Mouse (Mus musculus) hindbrain, embryonic 10.5 days (tissue): ENCODE data around the gene Npas2. TPM values are rescaled to one million over a fixed set of nuclear protein-coding genes. Genes with fewer than 3 reads are reported as not detected.

ENCODE experiments used
- DNase-seq: peaks from one replicate; pipeline ENCODE4 v3.0.0-alpha.2; 2017; ENCODE audit warnings: low spot score
- H3K27ac ChIP-seq: fragments of 300-500 bp; sonication (generic); 2 replicates; pipeline ENCODE4 v1.5.1; 2016; ENCODE audit warnings: mild to moderate bottlenecking, moderate library complexity
- H3K27me3 ChIP-seq: fragments of 300-500 bp; sonication (generic); 2 replicates; pipeline ENCODE4 v1.6.1; 2016; ENCODE audit warnings: mild to moderate bottlenecking; ENCODE audit not compliant: poor library complexity, insufficient read depth, severe bottlenecking
- H3K36me3 ChIP-seq: fragments of 300-500 bp; sonication (generic); 2 replicates; pipeline ENCODE4 v1.6.1; 2016; ENCODE audit warnings: mild to moderate bottlenecking, moderate library complexity
- H3K4me1 ChIP-seq: fragments of 300-500 bp; sonication (generic); replicated peaks from 2 replicates; pipeline ENCODE4 v1.6.1; 2016; ENCODE audit warnings: mild to moderate bottlenecking
- H3K4me3 ChIP-seq: fragments of 300-500 bp; sonication (generic); 2 replicates; pipeline ENCODE4 v1.5.1; 2016; ENCODE audit warnings: mild to moderate bottlenecking, moderate library complexity
- H3K9me3 ChIP-seq: fragments of 300-500 bp; sonication (generic); 2 replicates; pipeline ENCODE4 v1.6.1; 2016; ENCODE audit warnings: mild to moderate bottlenecking, moderate library complexity
- WGBS: fragments of 180-500 bp; shearing (Covaris S2); methylation state at CpG from one replicate; pipeline ENCODE4 v1.1.7; 2016; 5-methylcytosine and 5-hydroxymethylcytosine counted together
- polyA plus RNA-seq: library from polyadenylated mRNA; unstranded; fragments of >200 nt; fragmentation: Nextera tagmentation; extraction: Ambion mirVana; gene quantifications from 2 replicates; pipeline ENCODE4 v1.2.1, GENCODE M21; 2016

The Npas2 gene
- polyA plus RNA-seq, 1 experiment from 2014 or later = 0.21 TPM

DNA sequence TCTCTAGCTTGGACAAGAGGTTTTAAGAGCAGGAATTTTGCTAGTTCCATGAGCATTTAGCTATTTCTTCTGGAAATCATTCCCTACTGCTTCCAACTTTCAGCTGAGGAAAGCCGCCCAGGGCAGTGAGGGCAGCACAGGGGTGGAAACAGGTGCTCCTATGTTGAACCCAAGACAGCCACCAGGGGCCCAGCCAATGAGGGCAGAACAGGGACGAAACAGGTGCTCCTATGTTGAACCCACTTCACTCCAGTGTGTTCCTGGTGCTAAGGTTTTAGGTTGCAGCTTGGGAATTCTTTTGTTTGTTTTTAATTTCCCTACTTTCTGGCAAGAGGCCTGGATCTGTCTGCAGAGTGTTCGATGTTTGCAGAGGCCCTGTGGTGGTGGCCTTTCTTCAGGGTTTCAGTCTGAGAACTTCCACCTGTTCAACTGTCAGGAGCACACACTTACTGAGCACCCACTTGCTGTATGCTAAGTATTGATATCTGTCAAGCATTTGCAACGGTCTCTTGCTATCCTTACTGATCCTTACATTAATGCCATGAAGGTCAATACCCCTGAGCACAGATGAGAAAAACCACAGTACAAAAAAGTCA lies 109.6 kb downstream of the Npas2 start:
- no peaks in the 10 kb centered on the region for H3K27me3 ChIP-seq
- H3K27ac ChIP-seq = no peak overlapping the region
- no peaks in the 10 kb centered on the region for H3K36me3 ChIP-seq
- H3K4me3 ChIP-seq = no peak overlapping the region
- peaks cover 3% of the 10 kb centered on the region for H3K4me1 ChIP-seq
- 80% methylated on average over 4 of the region's 4 CpGs for WGBS
- no peaks in the 10 kb centered on the region for H3K9me3 ChIP-seq
- DNase-seq = no peak

DNA sequence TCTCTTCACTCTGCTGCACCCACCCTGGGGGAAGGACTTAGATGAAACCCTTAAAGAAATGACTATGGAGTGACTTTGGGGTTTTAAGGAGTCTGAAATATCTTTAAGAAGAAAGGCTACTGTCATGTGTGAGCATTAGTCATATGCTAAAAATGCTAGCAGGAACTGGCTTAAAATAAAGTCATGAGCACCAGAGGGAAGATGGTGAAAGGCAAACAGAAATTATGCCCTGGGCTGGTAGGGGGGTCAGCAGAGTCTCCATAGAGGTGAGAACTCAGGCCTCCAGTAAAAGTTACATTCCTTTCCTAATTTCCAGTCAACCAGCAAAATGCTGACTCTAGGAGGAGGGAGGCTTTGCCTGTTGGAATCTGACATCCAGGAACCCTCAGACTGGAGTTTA lies 113.8 kb downstream of the Npas2 start:
- Histone ChIP-seq H3K4me1 (peaks cover 3% of the 10 kb centered on the region), H3K27me3 (no peaks in the 10 kb centered on the region), H3K36me3 (no peaks in the 10 kb centered on the region), H3K9me3 (no peaks in the 10 kb centered on the region), H3K4me3 (no peak overlapping the region), H3K27ac (no peak overlapping the region)
- DNase-seq = no peak

DNA sequence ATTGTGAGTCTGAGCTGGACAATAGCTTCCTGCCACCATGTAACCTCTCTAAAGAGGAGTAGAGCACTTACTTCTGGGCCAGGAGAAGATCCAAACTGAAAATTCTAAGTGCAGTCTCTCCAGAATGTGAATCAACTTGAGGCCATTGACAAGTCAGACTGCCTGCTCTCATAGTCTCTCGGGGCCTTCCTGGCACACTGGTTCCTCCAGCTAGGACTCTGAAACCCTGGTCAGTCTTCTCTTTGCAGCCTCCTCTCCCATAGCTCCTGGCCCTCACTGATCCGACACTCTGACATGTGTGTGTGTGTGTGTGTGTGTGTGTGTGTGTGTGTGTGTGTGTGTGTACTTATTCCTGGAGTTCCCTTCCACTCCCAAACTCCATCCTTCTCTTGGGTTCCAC lies 114.4 kb downstream of the Npas2 start:
- no peak overlapping the region for H3K4me3 ChIP-seq
- no peaks in the 10 kb centered on the region for H3K9me3 ChIP-seq
- H3K27me3 ChIP-seq = no peaks in the 10 kb centered on the region
- H3K4me1 ChIP-seq = peaks cover 7% of the 10 kb centered on the region
- no peaks in the 10 kb centered on the region for H3K36me3 ChIP-seq
- DNase-seq = no peak
- WGBS = 80% methylated on average over 2 of the region's 2 CpGs
- H3K27ac ChIP-seq = no peak overlapping the region

DNA sequence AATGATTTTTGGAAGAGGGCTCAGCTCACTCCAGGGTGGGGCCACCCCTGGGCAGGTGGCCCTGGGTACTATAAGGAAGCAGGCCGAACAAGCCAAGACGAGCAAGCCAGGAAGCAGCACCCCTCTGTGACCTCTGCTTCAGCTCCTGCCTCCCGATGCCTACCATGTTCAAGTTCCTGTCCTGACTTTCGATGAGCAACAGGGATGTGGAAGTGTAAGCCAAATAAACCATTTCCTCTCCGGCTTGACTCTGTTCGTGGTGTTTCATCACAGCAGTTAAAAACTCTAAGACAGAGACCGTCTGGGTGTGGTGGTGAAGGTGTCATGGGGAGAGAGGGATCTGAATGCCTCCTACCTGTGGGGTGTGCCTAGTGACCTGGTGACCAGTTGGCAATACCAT lies 116.0 kb downstream of the Npas2 start:
- H3K27me3 ChIP-seq = no peaks in the 10 kb centered on the region
- H3K4me3 ChIP-seq = no peak overlapping the region
- WGBS = 87% methylated on average over 7 of the region's 7 CpGs
- DNase-seq = no peak
- H3K27ac ChIP-seq = no peak overlapping the region
- no peaks in the 10 kb centered on the region for H3K36me3 ChIP-seq
- peaks cover 7% of the 10 kb centered on the region for H3K4me1 ChIP-seq
- no peaks in the 10 kb centered on the region for H3K9me3 ChIP-seq

DNA sequence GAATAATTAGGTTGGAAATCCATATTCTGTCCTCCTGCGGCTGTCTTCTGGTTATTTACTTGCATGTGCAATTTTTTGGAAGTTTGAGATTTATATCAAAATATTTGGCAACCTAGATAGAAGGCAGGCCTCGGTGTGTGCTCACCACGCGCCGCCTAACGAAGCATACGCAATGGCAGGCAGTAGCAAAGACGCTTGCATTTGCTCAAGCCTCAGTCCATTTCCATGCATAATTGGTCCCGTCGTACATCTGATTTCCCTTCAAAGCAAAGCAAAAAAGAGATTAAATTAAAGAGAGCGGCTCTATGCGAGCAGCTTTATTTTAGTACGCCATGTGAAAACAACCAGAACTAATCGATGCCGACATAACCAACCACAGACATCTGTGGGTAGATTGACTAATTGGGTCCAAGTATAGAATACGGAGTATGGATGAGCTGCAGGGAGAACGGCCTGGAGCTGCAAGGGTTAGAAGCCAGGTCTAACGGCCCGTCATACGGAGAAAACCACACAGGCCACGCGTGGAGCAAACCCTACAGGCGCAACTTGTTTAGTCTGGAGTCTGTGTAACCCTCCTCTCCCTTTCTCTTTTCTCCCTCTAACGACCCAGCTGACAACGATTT lies 118.9 kb downstream of the Npas2 start:
- 82% methylated on average over 25 of the region's 25 CpGs for WGBS
- Histone ChIP-seq H3K4me1 (0 out of 2 replicates have a peak, but pooled peaks cover 3% of the 10 kb centered on the region), H3K27me3 (no peaks in the 10 kb centered on the region), H3K9me3 (no peaks in the 10 kb centered on the region), H3K36me3 (no peaks in the 10 kb centered on the region), H3K27ac (no peak overlapping the region), H3K4me3 (no peak overlapping the region)
- no peak for DNase-seq

DNA sequence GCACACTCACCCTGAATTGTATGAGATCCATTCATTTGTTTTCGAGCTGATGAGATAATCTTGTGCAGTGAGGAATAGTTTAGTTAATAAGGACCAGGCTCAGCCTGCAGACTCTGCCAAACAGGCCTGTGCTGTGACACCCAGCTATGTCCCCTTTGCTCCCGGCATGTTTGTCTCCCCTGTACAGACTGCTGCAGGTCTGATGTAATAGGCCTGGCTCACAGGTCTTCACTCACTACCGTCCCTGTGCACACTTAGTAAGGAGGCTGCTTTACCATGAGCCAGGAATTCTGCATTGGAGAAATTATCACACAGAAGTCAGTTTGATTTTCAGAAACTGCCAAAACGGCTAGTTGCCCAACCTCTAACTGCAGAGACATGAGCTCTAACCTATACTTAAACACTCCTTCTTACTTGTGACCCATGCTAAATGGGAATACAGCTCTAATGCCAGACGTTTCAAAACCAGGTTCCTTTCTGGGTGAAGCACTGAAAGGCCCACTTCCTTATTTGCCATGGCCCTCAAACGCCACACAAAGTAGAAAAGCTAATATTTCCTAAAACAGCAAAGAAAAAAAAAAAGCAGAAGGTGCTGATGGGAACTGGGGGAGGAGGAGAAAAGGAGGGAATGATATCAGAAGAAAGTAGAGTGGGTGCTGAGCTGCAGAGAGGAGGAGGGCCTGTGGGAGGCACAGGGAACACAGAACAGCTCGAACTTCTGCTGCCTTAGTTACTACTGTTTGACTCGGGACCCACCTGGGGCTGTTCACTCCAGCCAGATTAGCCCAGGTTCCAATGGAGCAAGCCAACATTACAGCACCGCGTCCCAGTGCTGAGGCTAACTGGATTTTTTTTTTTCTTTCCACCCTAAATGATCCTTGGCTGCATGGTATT lies 120.1 kb downstream of the Npas2 start:
- H3K4me3 ChIP-seq = no peak overlapping the region
- H3K36me3 ChIP-seq = no peaks in the 10 kb centered on the region
- no peak overlapping the region for H3K27ac ChIP-seq
- no peaks in the 10 kb centered on the region for H3K27me3 ChIP-seq
- H3K4me1 ChIP-seq = 0 out of 2 replicates have a peak, but pooled peaks cover 3% of the 10 kb centered on the region
- DNase-seq = no peak
- no peaks in the 10 kb centered on the region for H3K9me3 ChIP-seq
- 87% methylated on average over 10 of the region's 10 CpGs for WGBS

DNA sequence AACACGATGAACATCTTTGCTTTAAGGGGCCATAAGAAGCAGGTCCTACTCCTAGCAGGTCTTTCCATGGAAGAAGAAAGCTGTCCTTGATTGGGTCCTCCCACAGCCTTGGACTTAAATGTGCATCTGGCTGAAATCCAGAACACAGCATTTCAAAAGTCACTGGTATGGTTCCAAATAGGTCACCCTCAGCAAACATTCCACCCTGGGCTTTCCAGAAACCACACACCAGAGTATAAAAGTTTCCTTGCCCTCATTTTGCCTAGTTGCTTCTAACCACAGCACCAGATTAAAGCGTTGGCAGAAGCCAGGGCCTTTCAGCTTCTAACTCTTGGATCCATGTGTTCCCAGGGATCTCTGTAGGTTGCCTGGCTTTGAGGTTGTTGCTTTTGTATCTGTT lies 124.4 kb downstream of the Npas2 start:
- Histone ChIP-seq H3K27me3 (no peaks in the 10 kb centered on the region), H3K4me3 (no peak overlapping the region), H3K9me3 (no peaks in the 10 kb centered on the region), H3K36me3 (no peaks in the 10 kb centered on the region), H3K4me1 (no peaks in the 10 kb centered on the region), H3K27ac (no peak overlapping the region)
- WGBS = 84% methylated on average over 2 of the region's 2 CpGs
- DNase-seq = no peak

DNA sequence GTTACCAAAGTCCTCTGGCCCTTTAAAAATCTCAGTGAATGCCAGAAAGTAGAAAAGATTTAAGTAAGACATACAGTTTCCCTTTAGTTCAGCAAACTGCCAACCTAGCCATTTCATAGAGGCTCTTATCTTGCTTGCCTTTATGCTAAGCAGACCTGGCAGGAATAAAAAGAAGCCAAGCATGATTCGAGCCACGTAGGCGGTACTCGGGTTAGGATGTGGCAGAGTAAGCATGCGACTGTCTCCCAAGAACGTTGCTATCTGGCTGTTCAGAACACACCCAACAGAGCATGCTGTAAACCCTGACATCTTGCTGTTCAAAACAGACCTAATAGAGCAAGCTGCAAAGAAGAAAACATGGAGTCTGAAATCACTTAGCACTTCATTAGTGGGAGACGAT lies 125.3 kb downstream of the Npas2 start:
- no peaks in the 10 kb centered on the region for H3K4me1 ChIP-seq
- H3K4me3 ChIP-seq = no peak overlapping the region
- no peaks in the 10 kb centered on the region for H3K27me3 ChIP-seq
- H3K36me3 ChIP-seq = no peaks in the 10 kb centered on the region
- no peak for DNase-seq
- no peak overlapping the region for H3K27ac ChIP-seq
- H3K9me3 ChIP-seq = no peaks in the 10 kb centered on the region
- 86% methylated on average over 7 of the region's 7 CpGs for WGBS

DNA sequence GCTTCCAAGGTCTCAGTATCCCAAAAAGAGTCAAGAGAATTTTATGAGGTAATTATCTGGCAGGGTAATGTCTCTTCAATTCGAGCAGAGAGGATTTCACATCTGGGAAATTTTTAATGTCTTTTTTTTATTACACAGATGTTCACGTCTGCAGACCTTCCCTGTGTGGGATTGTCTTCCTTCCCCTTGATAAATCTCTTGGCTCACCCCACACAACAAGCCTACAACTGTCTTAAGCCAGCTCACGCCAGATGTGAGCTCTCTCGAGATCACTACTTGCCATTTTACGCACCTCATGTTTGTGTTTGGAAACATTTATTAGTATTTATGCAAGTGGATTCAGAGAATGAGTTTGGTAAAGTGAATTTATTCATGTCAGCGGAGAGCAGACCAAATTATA lies 128.4 kb downstream of the Npas2 start:
- H3K27ac ChIP-seq = no peak overlapping the region
- no peaks in the 10 kb centered on the region for H3K27me3 ChIP-seq
- WGBS = 91% methylated on average over 6 of the region's 6 CpGs
- H3K4me3 ChIP-seq = no peak overlapping the region
- DNase-seq = no peak
- H3K9me3 ChIP-seq = no peaks in the 10 kb centered on the region
- no peaks in the 10 kb centered on the region for H3K4me1 ChIP-seq
- H3K36me3 ChIP-seq = no peaks in the 10 kb centered on the region

DNA sequence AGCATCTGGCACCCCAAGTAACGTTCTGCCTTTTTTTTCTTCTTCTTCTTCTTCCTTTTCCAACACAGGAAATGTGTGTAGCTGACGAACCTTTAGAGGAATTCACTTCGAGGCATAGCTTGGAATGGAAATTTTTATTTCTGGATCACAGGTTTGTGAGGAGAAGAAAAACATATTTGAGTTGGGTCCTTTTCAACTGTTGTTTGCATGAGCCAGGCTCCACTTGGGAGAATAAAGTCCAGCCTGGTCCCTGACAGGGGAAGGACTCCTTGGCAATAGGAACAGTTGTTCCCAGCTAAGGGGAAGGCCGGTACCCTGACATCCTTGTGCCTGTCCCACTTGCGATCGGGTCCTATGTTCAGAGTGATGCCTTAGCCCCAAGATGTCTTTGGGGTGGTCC lies 131.7 kb downstream of the Npas2 start:
- H3K27ac ChIP-seq = no peak overlapping the region
- H3K9me3 ChIP-seq = no peaks in the 10 kb centered on the region
- H3K27me3 ChIP-seq = no peaks in the 10 kb centered on the region
- H3K36me3 ChIP-seq = no peaks in the 10 kb centered on the region
- DNase-seq = no peak
- H3K4me1 ChIP-seq = no peaks in the 10 kb centered on the region
- 90% methylated on average over 6 of the region's 6 CpGs for WGBS
- no peak overlapping the region for H3K4me3 ChIP-seq

DNA sequence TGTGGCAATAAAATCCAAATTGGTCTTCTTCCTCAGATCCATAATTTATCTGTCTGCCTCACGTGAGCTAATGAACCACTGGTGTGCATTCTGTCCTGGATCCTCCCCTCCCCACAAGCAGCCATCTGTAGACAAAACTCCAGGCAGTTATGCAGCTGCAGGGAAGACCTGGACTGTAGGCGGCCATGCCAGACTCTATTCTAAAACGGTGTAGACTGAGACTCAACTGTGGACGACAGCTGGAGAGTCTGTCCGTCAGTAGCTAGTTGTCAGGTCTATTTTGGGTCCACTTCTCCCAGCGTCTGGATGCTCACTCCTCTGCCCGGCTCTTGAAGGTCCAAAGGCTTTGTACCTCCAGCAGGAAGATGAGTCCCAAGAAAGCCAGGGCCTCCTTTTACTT lies 134.0 kb downstream of the Npas2 start:
- Histone ChIP-seq H3K9me3 (no peaks in the 10 kb centered on the region), H3K27ac (no peak overlapping the region), H3K4me3 (no peak overlapping the region), H3K27me3 (no peaks in the 10 kb centered on the region), H3K4me1 (no peaks in the 10 kb centered on the region), H3K36me3 (no peaks in the 10 kb centered on the region)
- WGBS = 90% methylated on average over 7 of the region's 7 CpGs
- DNase-seq = no peak

DNA sequence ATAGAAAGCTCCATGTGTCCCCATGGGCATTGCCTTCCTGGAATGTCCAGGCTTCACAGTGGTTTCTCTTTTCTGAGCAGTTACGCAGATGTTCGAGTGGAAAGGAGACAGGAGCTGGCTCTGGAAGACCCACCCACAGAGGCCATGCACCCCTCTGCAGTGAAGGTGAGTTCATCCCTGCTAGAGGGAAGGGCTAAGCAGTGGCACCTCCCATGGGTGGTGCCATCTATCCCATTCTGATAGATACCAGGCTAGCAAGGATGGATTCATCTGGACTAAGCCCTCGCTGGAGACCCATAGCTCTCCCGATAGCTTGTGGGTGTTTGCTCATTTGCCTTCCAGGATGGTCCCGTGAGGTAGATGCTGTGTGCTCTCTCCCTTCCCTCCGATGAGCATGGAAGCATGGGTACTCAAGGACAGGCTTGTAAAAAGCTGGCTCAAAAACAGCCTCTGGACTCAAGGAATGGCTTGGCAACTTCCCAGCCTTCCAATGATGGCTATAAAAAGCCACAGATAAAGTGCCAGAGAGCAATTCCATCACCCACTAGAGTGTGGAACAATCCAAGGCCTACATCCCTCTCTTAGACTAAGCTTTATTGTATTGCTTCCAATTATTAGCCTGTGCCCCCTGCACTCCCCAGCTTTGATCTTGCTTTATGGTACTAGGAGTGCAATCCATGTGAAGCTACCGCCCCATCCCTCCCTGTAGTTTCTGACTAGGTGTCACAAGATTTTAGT lies 137.5 kb downstream of the Npas2 start:
- Histone ChIP-seq H3K27me3 (peaks cover 10% of the 10 kb centered on the region; the same call in 1 of the 2 replicates), H3K4me1 (peaks cover 7% of the 10 kb centered on the region; the same call in 1 of the 2 replicates), H3K9me3 (no peaks in the 10 kb centered on the region), H3K4me3 (no peak overlapping the region), H3K36me3 (no peaks in the 10 kb centered on the region), H3K27ac (no peak overlapping the region)
- DNase-seq = no peak
- 87% methylated on average over 7 of the region's 7 CpGs for WGBS
